Comparison of ENCODE assay signal across 9 mouse cellular contexts in genomic region chr11:115264862-115265668, GRCm38 (mm10). TPM values are rescaled to one million over a fixed set of nuclear protein-coding genes. Genes with fewer than 3 reads are reported as not detected.
DNase-seq lines count a peak whose midpoint lies in the region; ATAC-seq and TF ChIP-seq lines count a peak whose summit lies in the region.
"Had no signal": no experiment of that assay in that cellular context is flagged by ENCODE, and none has a peak within 500 bp of the region (broad histone marks: within the 10 kb centered on the region; RNA-seq: fewer than 3 reads in every experiment).

No protein-coding gene starts in this region.

- no peak overlapping the region for H3K27ac ChIP-seq in hindbrain, embryonic 11.5 days (ENCODE audit: low read depth, low read length)

- no peak overlapping the region for H3K9ac ChIP-seq in hindbrain, embryonic 11.5 days (ENCODE audit: low read depth, low read length)

- ATAC-seq in hindbrain, embryonic 11.5 days (ENCODE audit: low FRiP score): peak; percentile 31; the same call in 1 of the 2 replicates

- H3K4me3 ChIP-seq in lung, adult 2 months (replicated peaks; ENCODE audit: extremely low read depth, low read depth, low read length): no peak overlapping the region
- peak overlapping the region; percentile 14; the same call in 1 of the 2 replicates for H3K4me3 ChIP-seq in hindbrain, embryonic 11.5 days (ENCODE audit: low read depth, low read length)
- H3K4me3 ChIP-seq: erythroblast, embryonic 14.5 days had no signal

- peak; percentile 32; the same call in 1 of the 2 replicates for TF ChIP-seq CTCF in lung, adult 2 months (IDR thresholded peaks at IDR 0.05; ENCODE audit: insufficient read depth, low read length)

- TF ChIP-seq POLR2A in lung, adult 2 months (IDR thresholded peaks at IDR 0.05; ENCODE audit: borderline replicate concordance, extremely low read depth, low read depth, low read length): no peak

- peak overlapping the region; percentile 39 for H3K4me2 ChIP-seq in hindbrain, embryonic 11.5 days (replicated peaks; ENCODE audit: low read depth, low read length)

- WGBS in lung, adult 2 months: 8% methylated on average over 39 of the region's 39 CpGs
- 7% methylated on average over 39 of the region's 39 CpGs for WGBS in hindbrain, embryonic 11.5 days

- H3K4me1 ChIP-seq in lung, adult 2 months (ENCODE audit: control insufficient read depth, insufficient read depth, low read length): no peaks in the 10 kb centered on the region
- H3K4me1 ChIP-seq in hindbrain, embryonic 11.5 days (replicated peaks; ENCODE audit: control insufficient read depth, insufficient read depth, low read length): peaks cover 18% of the 10 kb centered on the region

- H3K27me3 ChIP-seq in hindbrain, embryonic 11.5 days (ENCODE audit: control insufficient read depth, insufficient read depth, low read length): peaks cover 76% of the 10 kb centered on the region

- no peaks in the 10 kb centered on the region for H3K9me3 ChIP-seq in hindbrain, embryonic 11.5 days (ENCODE audit: control insufficient read depth, low read length)

- no peaks in the 10 kb centered on the region for H3K36me3 ChIP-seq in hindbrain, embryonic 11.5 days (ENCODE audit: control insufficient read depth, insufficient read depth, low read length)

- no peak for DNase-seq in lung, adult 2 months
- DNase-seq in lung, postnatal 25 days (ENCODE audit: low spot score): no peak
- DNase-seq in embryo, embryonic 10.5 days (ENCODE audit: low spot score): peak; percentile 66
- DNase-seq in hindbrain, embryonic 11.5 days (ENCODE audit: low spot score): peak; percentile 80
- peak; percentile 56 for DNase-seq in mesoderm, embryonic 11.5 days (ENCODE audit: low read depth, low spot score)
- DNase-seq in thymus, postnatal 36 days: peak; percentile 34 to 40
- no peak for DNase-seq in ovary, adult 18-20 months (ENCODE audit: low spot score)
- no peak for DNase-seq in left cerebral cortex, adult 9 months (ENCODE audit: low spot score in 2 of 2)

RNA-seq across cellular contexts. Expression of gene Grin2c, which starts 2.0 kb away (rescaled TPM):
- 4.8 and 6.5 TPM in 2 replicates for polyA plus RNA-seq in lung, adult 2 months (2012; rRNA removed)
- 0.25 and 0.43 TPM in 2 replicates for polyA plus RNA-seq in hindbrain, embryonic 11.5 days (2014; fragmentation: Nextera tagmentation; extraction: Ambion mirVana)

RNA-seq across cellular contexts. Expression of gene Fdxr, which starts 11.8 kb away (rescaled TPM):
- 11.1 and 13.0 TPM in 2 replicates for polyA plus RNA-seq in lung, adult 2 months (2012; rRNA removed)
- polyA plus RNA-seq in hindbrain, embryonic 11.5 days (2014; fragmentation: Nextera tagmentation; extraction: Ambion mirVana): 11.6 and 14.9 TPM in 2 replicates

RNA-seq across cellular contexts. Expression of gene Fads6, which starts 32.4 kb away (rescaled TPM):
- 2.8 and 3.8 TPM in 2 replicates for polyA plus RNA-seq in lung, adult 2 months (2012; rRNA removed)
- 0.40 and 0.52 TPM in 2 replicates for polyA plus RNA-seq in hindbrain, embryonic 11.5 days (2014; fragmentation: Nextera tagmentation; extraction: Ambion mirVana)

RNA-seq across cellular contexts. Expression of gene Otop2, which starts 41.9 kb away (rescaled TPM):
- 8.3 TPM in 1 of 2 replicates, not detected in the other for polyA plus RNA-seq in lung, adult 2 months (2012; rRNA removed)
- polyA plus RNA-seq in hindbrain, embryonic 11.5 days (2014; fragmentation: Nextera tagmentation; extraction: Ambion mirVana): not detected in 2 replicates
- polyA plus RNA-seq: erythroblast, embryonic 14.5 days had no signal

RNA-seq across cellular contexts. Expression of gene Ush1g, which starts 56.8 kb away (rescaled TPM):
- 0.11 and 0.17 TPM in 2 replicates for polyA plus RNA-seq in lung, adult 2 months (2012; rRNA removed)
- 0.05 TPM in 1 of 2 replicates, not detected in the other for polyA plus RNA-seq in hindbrain, embryonic 11.5 days (2014; fragmentation: Nextera tagmentation; extraction: Ambion mirVana)
- polyA plus RNA-seq: erythroblast, embryonic 14.5 days had no signal

Comparison
In these comparisons a context has a peak if more than half of its experiments do, and no peak if none do; other contexts are left out.
1. DNase-seq: peak in embryo, embryonic 10.5 days (single experiment), hindbrain, embryonic 11.5 days (single experiment), mesoderm, embryonic 11.5 days (single experiment) and thymus, postnatal 36 days (2 of 2); none in lung, adult 2 months (single experiment), lung, postnatal 25 days (single experiment), ovary, adult 18-20 months (single experiment) and left cerebral cortex, adult 9 months (0 of 2).